In the genomic region with DNA sequence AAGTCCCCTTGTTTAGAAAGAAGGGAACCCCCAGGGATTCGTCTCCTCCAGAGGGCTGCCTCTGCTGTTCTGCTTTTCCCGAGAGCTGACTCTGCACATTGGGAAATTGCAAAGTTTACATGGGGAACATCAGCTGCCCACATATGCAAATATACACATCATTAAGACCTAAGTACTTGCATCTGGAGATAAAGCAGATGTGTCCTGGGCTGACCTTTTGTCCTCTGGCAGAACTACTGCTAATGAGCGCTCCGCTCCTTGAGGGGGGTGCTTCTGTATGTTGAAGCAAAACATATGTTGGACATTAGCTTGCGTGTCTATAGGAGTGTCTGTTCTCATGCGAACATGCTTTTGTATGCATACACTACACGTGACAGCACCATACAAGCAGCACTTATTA, we compare ENCODE assay signal across 16 mouse cellular contexts. TPM values are rescaled to one million over a fixed set of nuclear protein-coding genes. Genes with fewer than 3 reads are reported as not detected.
DNase-seq lines count a peak whose midpoint lies in the region; ATAC-seq lines count a peak whose summit lies in the region.
"Had no signal": no experiment of that assay in that cellular context is flagged by ENCODE, and none has a peak within 500 bp of the region (broad histone marks: within the 10 kb centered on the region; RNA-seq: fewer than 3 reads in every experiment).

No protein-coding gene starts in this region.

- H3K9me3 ChIP-seq in heart, embryonic 16.5 days (replicated peaks; ENCODE audit: control insufficient read depth, low read length): no peaks in the 10 kb centered on the region
- no peaks in the 10 kb centered on the region for H3K9me3 ChIP-seq in heart, embryonic 12.5 days (replicated peaks)
- no peaks in the 10 kb centered on the region for H3K9me3 ChIP-seq in limb, embryonic 15.5 days
- H3K9me3 ChIP-seq in forebrain, embryonic 14.5 days (replicated peaks; ENCODE audit: control insufficient read depth, low read length): no peaks in the 10 kb centered on the region
- H3K9me3 ChIP-seq: embryonic facial prominence, embryonic 13.5 days; limb, embryonic 12.5 days had no signal

- no peak overlapping the region for H3K4me3 ChIP-seq in heart, embryonic 16.5 days (ENCODE audit: low read length)
- no peak overlapping the region for H3K4me3 ChIP-seq in heart, embryonic 12.5 days
- no peak overlapping the region for H3K4me3 ChIP-seq in limb, embryonic 15.5 days
- no peak overlapping the region for H3K4me3 ChIP-seq in forebrain, embryonic 14.5 days (ENCODE audit: low read depth, low read length)
- H3K4me3 ChIP-seq: embryonic facial prominence, embryonic 13.5 days; limb, embryonic 12.5 days had no signal

- H3K27ac ChIP-seq in heart, embryonic 16.5 days (ENCODE audit: low read length): peak overlapping the region; percentile 18; the same call in 1 of the 2 replicates
- no peak overlapping the region for H3K27ac ChIP-seq in heart, embryonic 12.5 days (ENCODE audit: poor library complexity, severe bottlenecking)
- no peak overlapping the region for H3K27ac ChIP-seq in limb, embryonic 15.5 days
- H3K27ac ChIP-seq in forebrain, embryonic 14.5 days (ENCODE audit: low read depth, low read length): no peak overlapping the region
- H3K27ac ChIP-seq: embryonic facial prominence, embryonic 13.5 days; hindbrain, postnatal 0 days; limb, embryonic 12.5 days had no signal

- H3K4me1 ChIP-seq in heart, embryonic 16.5 days (ENCODE audit: control insufficient read depth, insufficient read depth, low read length): 0 out of 2 replicates have a peak, but pooled peaks cover 3% of the 10 kb centered on the region
- H3K4me1 ChIP-seq in heart, embryonic 12.5 days (replicated peaks): peaks cover 16% of the 10 kb centered on the region
- peaks cover 13% of the 10 kb centered on the region for H3K4me1 ChIP-seq in limb, embryonic 15.5 days
- H3K4me1 ChIP-seq in forebrain, embryonic 14.5 days (ENCODE audit: control insufficient read depth, insufficient read depth, low read length): no peaks in the 10 kb centered on the region
- H3K4me1 ChIP-seq: limb, embryonic 12.5 days had no signal

- H3K27me3 ChIP-seq in heart, embryonic 16.5 days (ENCODE audit: control insufficient read depth, insufficient read depth, low read length): no peaks in the 10 kb centered on the region
- H3K27me3 ChIP-seq in heart, embryonic 12.5 days (replicated peaks): 0 out of 2 replicates have a peak, but pooled peaks cover 2% of the 10 kb centered on the region
- no peaks in the 10 kb centered on the region for H3K27me3 ChIP-seq in limb, embryonic 15.5 days
- no peaks in the 10 kb centered on the region for H3K27me3 ChIP-seq in forebrain, embryonic 14.5 days (replicated peaks; ENCODE audit: control insufficient read depth, insufficient read depth, low read length)
- H3K27me3 ChIP-seq: embryonic facial prominence, embryonic 13.5 days; limb, embryonic 12.5 days had no signal

- WGBS in heart, embryonic 16.5 days: 75% methylated on average over 7 of the region's 7 CpGs
- 72% methylated on average over 7 of the region's 7 CpGs for WGBS in heart, embryonic 12.5 days
- 39% methylated on average over 7 of the region's 7 CpGs for WGBS in limb, embryonic 15.5 days
- WGBS in forebrain, embryonic 14.5 days: 88% methylated on average over 7 of the region's 7 CpGs

- ATAC-seq in heart, embryonic 16.5 days (replicated peaks; ENCODE audit: extremely low read depth, insufficient read depth, low FRiP score): 0 out of 2 replicates have a peak, but pooled peaks have one; percentile 32
- no peak for ATAC-seq in heart, embryonic 12.5 days (ENCODE audit: insufficient number of reproducible peaks, low FRiP score)
- ATAC-seq in limb, embryonic 15.5 days (ENCODE audit: insufficient number of reproducible peaks, low FRiP score, low TSS enrichment, low read depth): peak; percentile 23; the same call in 1 of the 2 replicates
- ATAC-seq in forebrain, embryonic 14.5 days: no peak
- ATAC-seq: hindbrain, postnatal 0 days had no signal

- peak; percentile 26 for DNase-seq in testis, postnatal 10 days (ENCODE audit: low spot score)
- DNase-seq in testis, postnatal 14 days (ENCODE audit: low spot score): no peak
- DNase-seq in ovary, postnatal 36 days (ENCODE audit: low spot score): no peak
- no peak for DNase-seq in forebrain, embryonic 14.5 days (ENCODE audit: low spot score)
- no peak for DNase-seq in thymus, adult 18-20 months
- DNase-seq: layer of hippocampus, adult 9-11 months; midbrain, embryonic 14.5 days; right cerebral cortex, postnatal 4 days had no signal

- no peak overlapping the region for H3K9ac ChIP-seq in heart, embryonic 16.5 days (ENCODE audit: low read length)
- H3K9ac ChIP-seq in heart, embryonic 12.5 days: no peak overlapping the region
- H3K9ac ChIP-seq in limb, embryonic 15.5 days: no peak overlapping the region
- no peak overlapping the region for H3K9ac ChIP-seq in forebrain, embryonic 14.5 days (ENCODE audit: low read length)
- H3K9ac ChIP-seq: embryonic facial prominence, embryonic 13.5 days; limb, embryonic 12.5 days had no signal

- H3K36me3 ChIP-seq in heart, embryonic 16.5 days (ENCODE audit: control insufficient read depth, insufficient read depth): no peaks in the 10 kb centered on the region
- H3K36me3 ChIP-seq in heart, embryonic 12.5 days: no peaks in the 10 kb centered on the region
- no peaks in the 10 kb centered on the region for H3K36me3 ChIP-seq in limb, embryonic 15.5 days
- no peaks in the 10 kb centered on the region for H3K36me3 ChIP-seq in forebrain, embryonic 14.5 days (ENCODE audit: control insufficient read depth, insufficient read depth, low read length)
- H3K36me3 ChIP-seq: embryonic facial prominence, embryonic 13.5 days; limb, embryonic 12.5 days had no signal

- H3K4me2 ChIP-seq in heart, embryonic 16.5 days (ENCODE audit: low read depth, low read length): no peak overlapping the region
- H3K4me2 ChIP-seq in heart, embryonic 12.5 days: no peak overlapping the region
- H3K4me2 ChIP-seq in limb, embryonic 15.5 days: no peak overlapping the region
- H3K4me2 ChIP-seq in forebrain, embryonic 14.5 days (ENCODE audit: low read length): no peak overlapping the region
- H3K4me2 ChIP-seq: embryonic facial prominence, embryonic 13.5 days; limb, embryonic 12.5 days had no signal

RNA-seq across cellular contexts. Expression of gene BC017158, which starts 23.3 kb away (rescaled TPM):
- polyA plus RNA-seq in heart, embryonic 16.5 days (2015; fragmentation: Nextera tagmentation; extraction: Ambion mirVana): 14.2 and 15.9 TPM in 2 replicates
- 20.0 and 22.5 TPM in 2 replicates for polyA plus RNA-seq in heart, embryonic 12.5 days (2016; fragmentation: Nextera tagmentation; extraction: Ambion mirVana)
- polyA plus RNA-seq in limb, embryonic 15.5 days (2015; fragmentation: Nextera tagmentation; extraction: Ambion mirVana): 25.2 and 26.3 TPM in 2 replicates
- polyA plus RNA-seq in forebrain, embryonic 14.5 days (2014; fragmentation: Nextera tagmentation; extraction: Ambion mirVana): 9.9 and 11.3 TPM in 2 replicates

RNA-seq across cellular contexts. Expression of gene Slc5a2, which starts 55.8 kb away (rescaled TPM):
- 0.11 TPM in 1 of 2 replicates, not detected in the other for polyA plus RNA-seq in heart, embryonic 16.5 days (2015; fragmentation: Nextera tagmentation; extraction: Ambion mirVana)
- polyA plus RNA-seq in heart, embryonic 12.5 days (2016; fragmentation: Nextera tagmentation; extraction: Ambion mirVana): 0.11 and 0.23 TPM in 2 replicates
- polyA plus RNA-seq in limb, embryonic 15.5 days (2015; fragmentation: Nextera tagmentation; extraction: Ambion mirVana): not detected in 2 replicates
- not detected in 2 replicates for polyA plus RNA-seq in forebrain, embryonic 14.5 days (2014; fragmentation: Nextera tagmentation; extraction: Ambion mirVana)
- polyA plus RNA-seq: adrenal gland, adult 2 months; C2C12; limb, embryonic 12.5 days; midbrain, embryonic 14.5 days had no signal

Comparison
In these comparisons a context has a peak if more than half of its experiments do, and no peak if none do; other contexts are left out.
1. ATAC-seq: peak in heart, embryonic 16.5 days (single experiment) and limb, embryonic 15.5 days (single experiment); none in heart, embryonic 12.5 days (single experiment) and forebrain, embryonic 14.5 days (single experiment).